In the genomic region with DNA sequence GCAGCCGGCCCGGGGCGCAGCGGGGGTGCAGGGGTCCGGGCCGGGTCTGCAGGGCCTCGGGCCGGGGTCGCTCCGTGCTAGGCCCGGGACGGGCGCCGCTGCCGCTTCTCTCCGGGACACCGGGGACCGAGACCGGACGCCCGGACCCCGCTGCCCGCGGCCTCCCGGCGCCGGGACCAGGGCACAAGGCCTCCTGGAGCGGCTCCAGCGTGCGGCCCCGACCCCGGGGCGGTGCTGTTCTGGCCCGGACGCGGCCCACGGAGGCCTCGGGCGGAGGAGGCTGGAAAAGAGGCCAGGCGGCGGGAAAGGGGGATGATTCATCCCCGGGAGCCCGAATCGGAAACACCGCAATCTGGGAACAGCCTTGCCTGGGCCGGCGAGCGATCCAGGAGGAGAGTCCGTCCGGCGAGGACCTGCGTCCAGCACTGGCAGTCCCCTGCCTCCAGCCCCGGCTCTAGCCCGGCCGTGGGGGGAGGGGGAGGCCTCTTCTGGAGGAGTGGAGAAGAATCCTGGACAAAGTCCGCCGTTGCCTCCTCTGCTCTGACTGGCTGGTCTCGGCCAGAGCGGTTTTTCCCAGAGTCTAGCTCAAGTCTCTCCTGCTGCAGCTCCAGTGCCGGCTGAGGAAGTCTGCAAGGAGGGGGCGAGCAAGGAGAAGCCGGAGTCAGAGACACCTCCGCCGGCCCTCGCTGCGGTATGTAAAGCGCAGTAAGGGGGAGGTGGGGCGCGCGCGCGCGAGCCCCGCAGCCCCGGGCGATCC, we compare ENCODE assay signal across 7 mouse cellular contexts. TPM values are rescaled to one million over a fixed set of nuclear protein-coding genes. Genes with fewer than 3 reads are reported as not detected.
DNase-seq lines count a peak whose midpoint lies in the region; ATAC-seq and TF ChIP-seq lines count a peak whose summit lies in the region.

No protein-coding gene starts in this region.

- peak overlapping the region; percentile 71 for H3K9ac ChIP-seq in ES-E14 (ENCODE audit: insufficient read depth, low read depth, low read length, poor library complexity, severe bottlenecking)
- peak overlapping the region; percentile 44 for H3K9ac ChIP-seq in forebrain, embryonic 16.5 days (replicated peaks; ENCODE audit: low read depth, low read length)
- peak overlapping the region; percentile 54 for H3K9ac ChIP-seq in hindbrain, embryonic 14.5 days
- H3K9ac ChIP-seq in neural tube, embryonic 11.5 days (ENCODE audit: low read length) = peak overlapping the region; percentile 52

- H3K4me1 ChIP-seq in ES-E14 (ENCODE audit: control insufficient read depth in 2 of 2, insufficient read depth in 2 of 2, low read length in 2 of 2, poor library complexity in 1 of 2) = peaks cover 0 to 17% of the 10 kb centered on the region in 2 experiments; a peak in 3 of 4 replicates
- peaks cover 25% of the 10 kb centered on the region for H3K4me1 ChIP-seq in forebrain, embryonic 16.5 days (replicated peaks; ENCODE audit: control insufficient read depth, insufficient read depth, low read length)
- H3K4me1 ChIP-seq in hindbrain, embryonic 14.5 days (replicated peaks; ENCODE audit: control insufficient read depth, insufficient read depth, low read length) = peaks cover 15% of the 10 kb centered on the region; the same call in 1 of the 2 replicates
- H3K4me1 ChIP-seq in neural tube, embryonic 11.5 days (ENCODE audit: control insufficient read depth, insufficient read depth, low read length) = peaks cover 46% of the 10 kb centered on the region

- peaks cover 73% of the 10 kb centered on the region for H3K27me3 ChIP-seq in forebrain, embryonic 16.5 days (replicated peaks; ENCODE audit: control insufficient read depth, insufficient read depth, low read length)
- H3K27me3 ChIP-seq in hindbrain, embryonic 14.5 days (ENCODE audit: control insufficient read depth, insufficient read depth, low read length) = peaks cover 95% of the 10 kb centered on the region
- H3K27me3 ChIP-seq in neural tube, embryonic 11.5 days (ENCODE audit: control insufficient read depth, insufficient read depth, low read length) = peaks cover 59% of the 10 kb centered on the region

- no peak for DNase-seq in ES-E14 (ENCODE audit: low read depth, low spot score)
- DNase-seq in adrenal gland, adult 18-20 months (ENCODE audit: low spot score in 2 of 2) = peak; percentile 70 to 71
- DNase-seq in hindbrain, embryonic 14.5 days (ENCODE audit: low spot score) = no peak
- DNase-seq in liver = peak; percentile 57
- DNase-seq in neural tube, embryonic 11.5 days (ENCODE audit: low spot score) = peak; percentile 74
- no peak for DNase-seq in cerebellum, adult 8-10 months

- no peak overlapping the region for H3K27ac ChIP-seq in ES-E14 (ENCODE audit: insufficient read depth, low read depth, low read length, poor library complexity, severe bottlenecking)
- H3K27ac ChIP-seq in forebrain, embryonic 16.5 days (ENCODE audit: low read length) = no peak overlapping the region
- H3K27ac ChIP-seq in hindbrain, embryonic 14.5 days = no peak overlapping the region
- peak overlapping the region; percentile 53 for H3K27ac ChIP-seq in neural tube, embryonic 11.5 days (ENCODE audit: low read depth, low read length)

- in situ Hi-C loops in ES-E14 (cut with MboI; ENCODE audit: low sequenced_read_pairs in 2 of 2, unreplicated experiment in 2 of 2) = no loop called here

- no peaks in the 10 kb centered on the region for H3K9me3 ChIP-seq in ES-E14 (ENCODE audit: control insufficient read depth, insufficient read depth, low read depth, low read length)
- H3K9me3 ChIP-seq in forebrain, embryonic 16.5 days (ENCODE audit: control insufficient read depth, low read length) = no peaks in the 10 kb centered on the region
- H3K9me3 ChIP-seq in hindbrain, embryonic 14.5 days (ENCODE audit: control insufficient read depth, low read length) = no peaks in the 10 kb centered on the region
- no peaks in the 10 kb centered on the region for H3K9me3 ChIP-seq in neural tube, embryonic 11.5 days (ENCODE audit: control insufficient read depth, low read length)

- 1% methylated on average over 68 of the region's 76 CpGs for WGBS in forebrain, embryonic 16.5 days
- 1% methylated on average over 51 of the region's 76 CpGs for WGBS in hindbrain, embryonic 14.5 days
- under 1% methylated on average over 75 of the region's 76 CpGs for WGBS in neural tube, embryonic 11.5 days

- no peaks in the 10 kb centered on the region for H3K36me3 ChIP-seq in ES-E14 (ENCODE audit: control insufficient read depth, insufficient read depth, low read length, poor library complexity, severe bottlenecking)
- peaks cover 6% of the 10 kb centered on the region; the same call in 1 of the 2 replicates for H3K36me3 ChIP-seq in forebrain, embryonic 16.5 days (ENCODE audit: control insufficient read depth, insufficient read depth)
- H3K36me3 ChIP-seq in hindbrain, embryonic 14.5 days (replicated peaks; ENCODE audit: control insufficient read depth, insufficient read depth) = peaks cover 28% of the 10 kb centered on the region
- peaks cover 5% of the 10 kb centered on the region for H3K36me3 ChIP-seq in neural tube, embryonic 11.5 days (ENCODE audit: control insufficient read depth, insufficient read depth, low read length)

- H3K4me3 ChIP-seq in ES-E14 (ENCODE audit: insufficient read depth in 1 of 2, low read depth in 1 of 2, low read length in 2 of 2, poor library complexity in 1 of 2, severe bottlenecking in 1 of 2) = peak overlapping the region; percentile 67 to 72
- peak overlapping the region; percentile 47 for H3K4me3 ChIP-seq in forebrain, embryonic 16.5 days (replicated peaks; ENCODE audit: low read length)
- H3K4me3 ChIP-seq in hindbrain, embryonic 14.5 days (replicated peaks; ENCODE audit: low read length) = peak overlapping the region; percentile 47
- peak overlapping the region; percentile 50 for H3K4me3 ChIP-seq in neural tube, embryonic 11.5 days (ENCODE audit: low read depth, low read length)

- ATAC-seq in forebrain, embryonic 16.5 days = no peak
- no peak for ATAC-seq in hindbrain, embryonic 14.5 days (ENCODE audit: low FRiP score)
- no peak for ATAC-seq in neural tube, embryonic 11.5 days (ENCODE audit: insufficient read depth, low FRiP score, low TSS enrichment)

- H3K4me2 ChIP-seq in forebrain, embryonic 16.5 days (ENCODE audit: low read length) = peak overlapping the region; percentile 81
- H3K4me2 ChIP-seq in hindbrain, embryonic 14.5 days (replicated peaks) = peak overlapping the region; percentile 83
- peak overlapping the region; percentile 72 for H3K4me2 ChIP-seq in neural tube, embryonic 11.5 days (ENCODE audit: low read depth)

TF ChIP-seq in ES-E14, 5 proteins besides CTCF, POLR2A, EP300 and RAD21:
- TF ChIP-seq HCFC1 (IDR thresholded peaks at IDR 0.05; ENCODE audit: borderline replicate concordance, insufficient read depth, low read length) (no peak), MAFK (IDR thresholded peaks at IDR 0.05; ENCODE audit: insufficient read depth, low read depth, low read length) (no peak), ZNF384 (IDR thresholded peaks at IDR 0.05; ENCODE audit: low read depth, low read length) (no peak), CHD2 (IDR thresholded peaks at IDR 0.05; ENCODE audit: low read depth, low read length) (no peak), ZC3H11A (IDR thresholded peaks at IDR 0.05; ENCODE audit: borderline replicate concordance, low read depth, low read length) (no peak)

RNA-seq across cellular contexts. Expression of gene Tmem200b, which starts 0.8 kb away (rescaled TPM):
- 1.8 and 2.1 TPM in 2 replicates for total RNA-seq in ES-E14 (2012; rRNA removed)
- 10 to 100 TPM in 1 of 2 experiments, 1 to 10 TPM in 1; 6.2 to 11.5 TPM for total RNA-seq in adrenal gland, adult 18-20 months (2021)
- not detected in 2 replicates for polyA plus RNA-seq in forebrain, embryonic 16.5 days (2015; fragmentation: Nextera tagmentation; extraction: Ambion mirVana)
- 0.19 and 0.20 TPM in 2 replicates for polyA plus RNA-seq in hindbrain, embryonic 14.5 days (2014; fragmentation: Nextera tagmentation; extraction: Ambion mirVana)
- 1.4 TPM in 2 replicates for polyA plus RNA-seq in neural tube, embryonic 11.5 days (2014; fragmentation: Nextera tagmentation; extraction: Ambion mirVana)

RNA-seq across cellular contexts. Expression of gene Srsf4, which starts 47.4 kb away (rescaled TPM):
- total RNA-seq in ES-E14 (2012; rRNA removed) = 45.3 and 45.6 TPM in 2 replicates
- total RNA-seq in adrenal gland, adult 18-20 months (2021) = 10 to 100 TPM; 59.7 to 62.5 TPM
- polyA plus RNA-seq in forebrain, embryonic 16.5 days (2015; fragmentation: Nextera tagmentation; extraction: Ambion mirVana) = 143 and 156 TPM in 2 replicates
- 87.0 and 94.2 TPM in 2 replicates for polyA plus RNA-seq in hindbrain, embryonic 14.5 days (2014; fragmentation: Nextera tagmentation; extraction: Ambion mirVana)
- 136 and 144 TPM in 2 replicates for polyA plus RNA-seq in neural tube, embryonic 11.5 days (2014; fragmentation: Nextera tagmentation; extraction: Ambion mirVana)

Comparison
In these comparisons a context has a peak if more than half of its experiments do, and no peak if none do; other contexts are left out.
1. DNase-seq: peak in adrenal gland, adult 18-20 months (2 of 2), liver (single experiment) and neural tube, embryonic 11.5 days (single experiment); none in ES-E14 (single experiment), hindbrain, embryonic 14.5 days (single experiment) and cerebellum, adult 8-10 months (single experiment).
2. Peak in every context shown above with its lines, with median percentiles within 50 percentile points of each other: H3K4me3 ChIP-seq, H3K9ac ChIP-seq and H3K4me2 ChIP-seq.